Mouse (Mus musculus) mature B cell (primary cell): Measurements from ENCODE around the gene Fam227b.

Experiments
- in situ Hi-C: fragments of 300-500 bp; cut with MboI; formaldehyde crosslinking; loops from 2 replicates; pipeline ENCODE4 v1.14.3; 2019

Gene Fam227b

GRCm38 (mm10) chr2:126151855-126152571 lies at the start of gene Fam227b, which contains the start of gene Dtwd1:
Gene Fam227b (minus strand): TSS chr2:126152004.
Gene Dtwd1 (plus strand): TSS chr2:126152141.
- in situ Hi-C loops: no loop called here

DNA sequence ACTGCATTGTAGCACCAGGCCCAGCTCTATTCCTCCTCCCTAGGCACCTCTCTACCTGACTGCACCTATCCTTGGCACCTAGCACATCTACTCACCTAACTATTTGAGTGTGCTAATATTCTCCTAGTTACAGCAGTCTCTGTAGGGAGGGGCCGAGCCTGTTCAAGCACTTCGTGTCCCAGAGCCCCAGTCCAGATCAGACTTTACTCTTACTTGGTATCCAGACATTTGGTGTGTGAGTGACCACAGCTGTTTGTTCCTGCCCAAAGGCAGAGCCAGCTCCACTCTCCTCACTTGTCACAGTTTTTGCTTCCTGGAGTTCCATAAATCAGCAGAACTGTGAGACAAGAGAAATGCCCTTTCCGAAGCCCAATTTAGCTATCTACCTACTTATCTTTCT lies 47.2 kb upstream of the Fam227b start:
- in situ Hi-C loops: no loop called here

- in situ Hi-C loops: no loop called here
Measured at GRCm38 (mm10) chr2:126195631-126196356, 44.0 kb upstream of the Fam227b start.

DNA sequence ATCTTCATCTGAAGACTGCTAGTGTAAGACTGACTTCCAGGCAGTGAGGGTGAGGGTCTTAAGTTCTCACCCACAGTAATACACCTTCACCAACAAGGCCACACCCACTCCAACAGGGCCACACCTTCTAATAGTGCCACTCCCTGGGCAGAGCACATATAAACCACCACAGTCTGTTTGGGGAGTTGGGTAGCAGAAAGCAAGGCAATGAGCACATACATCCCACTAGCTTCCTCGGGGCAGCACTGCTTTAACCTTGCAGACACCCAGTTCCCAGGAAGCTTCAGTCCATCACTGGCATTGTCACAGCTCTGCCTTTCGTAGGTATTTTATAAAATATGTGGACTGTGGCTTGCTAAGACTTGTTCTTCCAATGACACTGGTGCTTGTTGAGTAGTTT lies 40.3 kb upstream of the Fam227b start:
- in situ Hi-C loops: no loop called here

GRCm38 (mm10) chr2:126191306-126191705 lies 39.5 kb upstream of the Fam227b start:
- in situ Hi-C loops: no loop called here

- in situ Hi-C loops: no loop called here
Measured at GRCm38 (mm10) chr2:126171427-126171826, 19.6 kb upstream of the Fam227b start.

- in situ Hi-C loops: no loop called here
Measured at GRCm38 (mm10) chr2:126166848-126167617, 15.2 kb upstream of the Fam227b start.

DNA sequence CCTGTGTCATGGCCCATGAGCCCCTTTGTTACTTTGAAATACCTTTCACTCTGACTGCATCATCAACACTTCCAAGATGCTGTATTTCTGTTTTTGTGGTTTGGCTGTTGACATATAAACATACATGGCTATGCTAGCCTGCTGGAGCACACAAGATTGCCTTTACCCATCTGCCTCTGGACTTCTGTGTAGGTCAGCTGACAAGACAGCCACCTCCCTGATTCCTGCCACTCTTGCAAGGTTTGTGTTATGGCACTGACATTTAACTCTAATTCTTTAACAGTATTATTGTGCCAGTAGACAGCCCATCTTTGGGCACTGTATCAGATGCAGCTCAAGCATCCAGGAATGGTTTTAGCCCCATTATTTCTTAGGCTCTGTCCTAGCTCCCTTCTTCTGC lies 14.5 kb upstream of the Fam227b start:
- in situ Hi-C loops: no loop called here

DNA sequence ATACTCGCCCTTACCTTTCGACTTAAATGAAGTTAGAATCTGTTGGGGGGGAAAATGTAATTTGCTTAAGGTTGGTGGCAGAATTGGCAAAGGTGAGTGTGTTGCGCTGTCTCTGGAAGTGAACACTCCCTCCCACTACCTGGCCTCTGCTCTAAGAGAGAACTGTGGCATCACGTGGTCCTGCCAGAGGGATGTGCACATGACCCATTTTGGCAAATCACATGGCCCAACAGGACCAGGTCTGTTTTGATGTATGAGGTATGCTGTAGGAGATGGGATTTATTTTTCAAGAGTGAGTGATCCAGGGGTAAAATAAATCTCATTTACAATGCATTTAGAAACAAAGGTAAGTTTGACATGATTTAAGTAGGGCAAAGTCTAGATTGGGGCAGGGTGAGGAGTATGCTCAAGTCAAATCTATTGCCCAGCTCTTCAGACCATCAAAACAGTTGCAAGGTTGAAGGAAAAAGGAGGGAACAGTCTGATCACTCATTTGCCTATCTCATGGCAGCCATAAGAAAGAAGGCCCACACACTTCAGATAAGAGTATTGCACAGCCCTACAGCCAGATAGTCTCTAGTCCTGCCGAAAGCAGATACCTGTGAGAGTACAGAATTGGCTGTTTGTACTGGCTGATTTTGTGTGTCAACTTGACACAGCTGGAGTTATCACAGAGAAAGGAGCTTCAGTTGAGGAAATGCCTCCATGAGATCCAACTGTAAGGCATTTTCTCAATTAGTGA lies 13.6 kb upstream of the Fam227b start:
- in situ Hi-C loops: no loop called here

GRCm38 (mm10) chr2:126147723-126148122 lies 4.1 kb downstream of the Fam227b start:
- in situ Hi-C loops: no loop called here

GRCm38 (mm10) chr2:126094616-126095015 lies 57.2 kb downstream of the Fam227b start:
- in situ Hi-C loops: no loop called here

GRCm38 (mm10) chr2:126090432-126090831 lies 61.4 kb downstream of the Fam227b start:
- in situ Hi-C loops: no loop called here

- in situ Hi-C loops: no loop called here
Measured at GRCm38 (mm10) chr2:126086187-126086586, 65.6 kb downstream of the Fam227b start.

DNA sequence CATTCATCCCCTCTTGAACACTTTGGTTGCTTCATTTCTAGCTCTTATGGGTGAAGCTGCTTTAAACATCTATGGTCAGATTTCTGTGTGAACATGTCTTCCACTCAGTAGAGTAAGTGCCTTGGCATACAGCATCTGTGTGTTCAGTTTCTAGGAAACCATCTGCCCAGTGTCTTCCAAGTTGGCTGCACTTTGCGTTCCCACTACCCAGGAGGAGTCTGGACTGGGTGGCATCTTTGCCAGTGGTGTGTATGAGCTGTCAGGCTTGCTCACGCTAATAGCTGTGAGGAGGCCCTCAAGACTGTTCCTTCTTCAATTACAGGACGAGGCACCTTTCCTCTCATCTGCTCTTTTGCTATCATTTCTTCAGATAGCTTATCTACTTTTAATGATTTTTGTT lies 67.5 kb downstream of the Fam227b start:
- in situ Hi-C loops: no loop called here

GRCm38 (mm10) chr2:126079086-126079485 lies 72.7 kb downstream of the Fam227b start:
- in situ Hi-C loops: no loop called here

- in situ Hi-C loops: no loop called here
Measured at GRCm38 (mm10) chr2:126076506-126076905, 75.3 kb downstream of the Fam227b start.

DNA sequence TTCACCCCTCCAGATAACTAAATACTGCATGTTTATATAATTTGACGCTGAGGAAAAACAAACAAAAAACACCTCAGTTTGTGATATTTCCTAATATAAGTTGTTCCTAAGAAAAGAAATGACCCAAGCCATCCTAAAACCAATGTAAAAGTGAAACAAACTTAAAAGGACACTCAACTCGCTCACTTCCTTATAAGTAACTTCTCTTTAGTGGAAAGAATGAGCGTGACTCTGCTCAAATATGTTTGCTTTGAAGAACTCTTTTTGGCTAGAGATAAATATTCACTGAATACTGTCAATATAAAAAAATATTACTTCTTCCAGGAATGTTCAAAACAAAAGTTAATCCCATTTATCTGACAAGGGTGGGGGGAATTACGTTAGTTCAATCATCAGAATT lies 78.1 kb downstream of the Fam227b start:
- in situ Hi-C loops: no loop called here

DNA sequence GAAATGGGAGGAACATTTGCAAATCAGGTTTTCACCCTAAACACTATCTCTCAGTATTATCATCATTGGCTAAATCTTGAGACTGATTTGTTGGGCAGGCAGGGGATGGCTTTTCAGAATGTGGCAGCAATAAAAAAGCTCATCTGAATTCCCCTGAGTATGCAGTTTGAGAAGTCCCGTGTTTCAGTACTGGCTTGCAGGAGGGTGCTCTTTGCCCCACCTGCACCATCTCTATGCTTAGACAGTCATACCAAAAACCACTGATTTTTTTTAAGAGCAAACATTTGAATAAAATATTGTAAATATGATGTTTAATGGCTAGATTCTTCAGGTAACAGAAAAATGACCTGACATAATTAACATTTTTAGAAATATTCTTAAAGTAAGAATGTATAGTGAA lies 82.1 kb downstream of the Fam227b start:
- in situ Hi-C loops: no loop called here

GRCm38 (mm10) chr2:126065303-126065856 lies 86.4 kb downstream of the Fam227b start:
- in situ Hi-C loops: no loop called here

GRCm38 (mm10) chr2:126064814-126065213 lies 87.0 kb downstream of the Fam227b start:
- in situ Hi-C loops: no loop called here

DNA sequence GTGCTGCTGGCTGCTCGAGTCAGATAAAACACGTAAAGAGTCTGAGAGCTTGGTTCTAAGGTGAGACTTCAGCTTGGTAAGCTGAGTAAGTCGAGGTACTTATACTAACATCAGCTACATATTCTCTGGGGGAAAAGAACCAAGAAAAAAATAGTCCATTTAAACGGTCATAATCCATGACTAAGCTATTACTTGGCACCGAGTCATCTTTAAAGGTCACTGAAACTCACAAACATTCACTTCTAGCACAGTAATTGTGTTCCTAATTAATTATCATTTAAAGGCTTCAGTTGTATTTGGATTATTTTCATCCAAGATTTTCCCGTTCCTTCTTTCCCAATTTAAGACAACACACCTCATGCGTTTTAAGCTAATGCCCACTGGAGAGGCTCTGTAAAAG lies 88.9 kb downstream of the Fam227b start:
- in situ Hi-C loops: no loop called here
